ENCODE assay signal across 35 mouse cellular contexts in the genomic region with DNA sequence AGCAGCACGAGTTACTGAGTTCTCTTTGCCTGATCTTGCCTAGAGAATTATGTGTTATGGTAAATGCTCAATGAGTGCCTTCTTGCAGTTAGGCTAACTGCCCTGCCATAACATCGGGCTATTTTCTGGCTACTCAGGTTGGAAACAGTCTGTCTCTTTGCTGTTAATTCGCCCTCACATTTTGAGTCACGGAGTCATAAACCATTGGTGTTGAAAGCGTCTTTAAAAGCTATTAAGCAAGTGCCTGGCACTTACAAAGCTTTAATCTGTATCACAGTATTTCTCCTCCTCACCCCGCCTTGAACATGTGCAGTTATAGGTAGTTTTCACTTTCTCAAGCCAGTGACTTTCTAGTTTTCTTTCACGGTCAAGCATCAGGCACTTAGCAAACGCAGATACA.
"Had no signal": no experiment of that assay in that cellular context is flagged by ENCODE, and none has a peak within 500 bp of the region (broad histone marks: within the 10 kb centered on the region; RNA-seq: fewer than 3 reads in every experiment).

No protein-coding gene starts in this region.

- H3K4me2 ChIP-seq: heart, embryonic 11.5 days; heart, embryonic 12.5 days; heart, embryonic 13.5 days; heart, embryonic 15.5 days; hindbrain, embryonic 12.5 days; hindbrain, embryonic 13.5 days; hindbrain, embryonic 14.5 days; hindbrain, embryonic 15.5 days; intestine, embryonic 15.5 days; kidney, embryonic 15.5 days had no signal

- ATAC-seq: hindbrain, embryonic 16.5 days; hindbrain, postnatal 0 days; inflammation-experienced regulatory T-cells, adult 6 months; intestine, embryonic 15.5 days; intestine, embryonic 16.5 days; intestine, postnatal 0 days had no signal

- H3K4me1 ChIP-seq: hindbrain, embryonic 10.5 days; hindbrain, embryonic 12.5 days; hindbrain, embryonic 15.5 days; intestine, embryonic 15.5 days; kidney, embryonic 15.5 days had no signal

- H3K9ac ChIP-seq: heart, embryonic 12.5 days; heart, embryonic 13.5 days; heart, embryonic 15.5 days; hindbrain, embryonic 12.5 days; hindbrain, embryonic 13.5 days; hindbrain, embryonic 14.5 days; hindbrain, embryonic 15.5 days; intestine, embryonic 15.5 days; kidney, embryonic 15.5 days had no signal

- DNase-seq: heart, postnatal 10 days; heart, postnatal 14 days; heart, postnatal 36 days; heart, postnatal 4 days; kidney, adult 11 months; kidney, adult 18-20 months; kidney, adult 2 months; kidney, adult 8-10 months; kidney, adult 9 months; kidney, postnatal 10 days; kidney, postnatal 14 days; kidney, postnatal 25 days; kidney, postnatal 36 days; kidney, postnatal 4 days; layer of hippocampus, postnatal 36 days had no signal

- H3K27me3 ChIP-seq: heart, embryonic 12.5 days; heart, embryonic 13.5 days; heart, embryonic 15.5 days; hindbrain, embryonic 12.5 days; hindbrain, embryonic 13.5 days; hindbrain, embryonic 15.5 days; intestine, embryonic 15.5 days; kidney, embryonic 15.5 days had no signal

- H3K9me3 ChIP-seq: heart, embryonic 10.5 days; heart, embryonic 12.5 days; heart, embryonic 13.5 days; heart, embryonic 15.5 days; hindbrain, embryonic 10.5 days; hindbrain, embryonic 12.5 days; hindbrain, embryonic 13.5 days; hindbrain, embryonic 15.5 days; intestine, embryonic 15.5 days; kidney, embryonic 15.5 days had no signal

- H3K27ac ChIP-seq: heart, embryonic 10.5 days; heart, embryonic 13.5 days; heart, embryonic 15.5 days; hindbrain, embryonic 10.5 days; hindbrain, embryonic 12.5 days; hindbrain, embryonic 13.5 days; hindbrain, embryonic 14.5 days; hindbrain, embryonic 15.5 days; hindbrain, postnatal 0 days; intestine, embryonic 15.5 days; kidney, embryonic 15.5 days; kidney, postnatal 0 days; layer of hippocampus, adult 2 months; left cerebral cortex, adult 2 months had no signal

- H3K36me3 ChIP-seq: heart, embryonic 10.5 days; heart, embryonic 12.5 days; heart, embryonic 13.5 days; heart, embryonic 15.5 days; hindbrain, embryonic 10.5 days; hindbrain, embryonic 12.5 days; hindbrain, embryonic 13.5 days; hindbrain, embryonic 15.5 days; intestine, embryonic 15.5 days; kidney, embryonic 15.5 days had no signal

- H3K4me3 ChIP-seq: heart, embryonic 10.5 days; heart, embryonic 12.5 days; heart, embryonic 13.5 days; heart, embryonic 15.5 days; hindbrain, embryonic 10.5 days; hindbrain, embryonic 12.5 days; hindbrain, embryonic 13.5 days; hindbrain, embryonic 15.5 days; intestine, embryonic 15.5 days; kidney, embryonic 15.5 days; layer of hippocampus, adult 2 months; left cerebral cortex, adult 2 months had no signal
